Mouse (Mus musculus) G1E (cell line): Measurements from ENCODE around the gene Ube2l3.

Source experiments
- CTCF ChIP-seq: IDR thresholded peaks from 2 replicates; pipeline ENCODE4 v1.5.1; 2012; ENCODE audit warnings: low read depth, low read length, inconsistent platforms, mixed read lengths
- GATA1 ChIP-seq: IDR thresholded peaks from 2 replicates; pipeline ENCODE4 v1.6.1; 2012; ENCODE audit warnings: borderline replicate concordance, low read length, inconsistent platforms, mixed read lengths
- TAL1 ChIP-seq: conservative IDR thresholded peaks from 2 replicates; pipeline ENCODE4 v1.6.1; 2012; ENCODE audit warnings: low read depth, low read length, inconsistent platforms, mixed read lengths

GRCm38 (mm10) chr16:17131191-17132088 lies 71.0 kb downstream of the Ube2l3 start:
- TF ChIP-seq CTCF (no peak), TAL1 (no peak), GATA1 (no peak)
